Mouse (Mus musculus) ES-E14 (cell line): ENCODE results near the gene Hspb1. TPM values are rescaled to one million over a fixed set of nuclear protein-coding genes. Genes with fewer than 3 reads are reported as not detected.
A peak's percentile ranks its signal among the peaks of the same experiment; 100 is the strongest.

Experiments used
- DNase-seq: peaks from one replicate; pipeline ENCODE4 v3.0.0-alpha.2; 2013; ENCODE audit warnings: low read depth, low spot score
- H3K27ac ChIP-seq: 2 replicates; pipeline ENCODE4 v1.5.1; 2012; ENCODE audit warnings: low read depth, mild to moderate bottlenecking, low read length, moderate library complexity, mixed read lengths; ENCODE audit not compliant: poor library complexity, insufficient read depth, severe bottlenecking
- H3K36me3 ChIP-seq: 2 replicates; pipeline ENCODE4 v1.6.1; 2012; ENCODE audit warnings: mild to moderate bottlenecking, low read length, moderate library complexity, mixed read lengths; ENCODE audit not compliant: control insufficient read depth, poor library complexity, insufficient read depth, severe bottlenecking
- H3K4me1 ChIP-seq, 2 experiments: fragments of 150-350 bp in 1 of 2; sonication (generic) in 1 of 2; 2 replicates each; pipeline ENCODE4 v1.6.1; 2012; ENCODE audit warnings: low read length in 2 of 2, mild to moderate bottlenecking in 1 of 2, mixed read lengths in 1 of 2; ENCODE audit not compliant: control insufficient read depth in 2 of 2, insufficient read depth in 2 of 2, poor library complexity in 1 of 2
- H3K4me3 ChIP-seq, 2 experiments: fragments of 150-350 bp in 1 of 2; sonication (generic) in 1 of 2; 2 replicates each; pipeline ENCODE4 v1.5.1; 2012; ENCODE audit warnings: low read length in 2 of 2, low read depth in 1 of 2, mild to moderate bottlenecking in 1 of 2, mixed read lengths in 1 of 2; ENCODE audit not compliant: insufficient read depth in 1 of 2, poor library complexity in 1 of 2, severe bottlenecking in 1 of 2
- H3K9ac ChIP-seq: 2 replicates; pipeline ENCODE4 v1.6.1; 2012; ENCODE audit warnings: low read depth, mild to moderate bottlenecking, low read length, mixed read lengths; ENCODE audit not compliant: poor library complexity, insufficient read depth, severe bottlenecking
- H3K9me3 ChIP-seq: fragments of 150-350 bp; sonication (generic); 2 replicates; pipeline ENCODE4 v1.6.1; 2012; ENCODE audit warnings: low read depth, mild to moderate bottlenecking, low read length; ENCODE audit not compliant: control insufficient read depth, insufficient read depth
- CHD2 ChIP-seq: IDR thresholded peaks from 2 replicates; pipeline ENCODE4 v1.6.1; 2014; ENCODE audit warnings: mild to moderate bottlenecking, low read depth, low read length, inconsistent platforms
- HCFC1 ChIP-seq: IDR thresholded peaks from 2 replicates; pipeline ENCODE4 v1.6.1; 2012; ENCODE audit warnings: low read length, inconsistent platforms, borderline replicate concordance; ENCODE audit not compliant: insufficient read depth
- MAFK ChIP-seq: IDR thresholded peaks from 2 replicates; pipeline ENCODE4 v1.6.1; 2014; ENCODE audit warnings: mild to moderate bottlenecking, low read depth, low read length, inconsistent platforms; ENCODE audit not compliant: insufficient read depth
- ZC3H11A ChIP-seq: IDR thresholded peaks from 2 replicates; pipeline ENCODE4 v1.6.1; 2012; ENCODE audit warnings: low read depth, mild to moderate bottlenecking, inconsistent platforms, low read length, borderline replicate concordance
- ZNF384 ChIP-seq: IDR thresholded peaks from 2 replicates; pipeline ENCODE4 v1.6.1; 2012; ENCODE audit warnings: low read depth, low read length, inconsistent platforms
- in situ Hi-C, 2 experiments: fragments of 600-800 bp; cut with MboI; formaldehyde crosslinking; loops; one replicate each; pipeline ENCODE4 v1.15.1; 2025; ENCODE audit warnings: low sequenced_read_pairs in 2 of 2, inconsistent platforms in 1 of 2; ENCODE audit not compliant: unreplicated experiment in 2 of 2
- total RNA-seq: library from RNA; depleted of rRNA; stranded (reverse); fragments of 300-350 nt; gene quantifications from 2 replicates; pipeline ENCODE4 v1.2.3, GENCODE M21; 2012

Hspb1 gene
- total RNA-seq, 1 experiment = 878 TPM

DNA sequence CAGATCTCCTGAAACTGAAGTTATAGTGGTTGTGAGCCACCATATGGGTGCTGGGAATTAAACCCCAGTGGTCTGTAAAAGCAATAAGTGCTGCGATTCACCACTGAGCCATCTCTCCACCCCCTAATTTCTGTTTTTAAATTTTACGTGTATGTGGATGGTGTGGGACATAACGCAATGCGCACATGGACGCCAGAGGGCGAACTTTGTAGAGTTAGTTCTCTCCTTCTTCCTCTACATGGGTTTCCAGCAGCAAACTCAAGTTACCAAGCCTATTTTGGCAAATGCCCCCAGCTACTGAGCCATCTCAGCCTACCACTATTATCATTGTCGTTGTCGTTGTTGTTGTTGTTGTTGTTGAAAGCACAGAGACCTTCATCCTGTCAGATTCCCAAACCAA, 10.5 kb upstream of the Hspb1 start:
- H3K9me3 ChIP-seq = no peaks in the 10 kb centered on the region
- H3K9ac ChIP-seq = no peak overlapping the region
- H3K4me1 ChIP-seq = peaks cover 2 to 19% of the 10 kb centered on the region in 2 experiments; a peak in 3 of 4 replicates
- H3K36me3 ChIP-seq = no peaks in the 10 kb centered on the region
- TF ChIP-seq CHD2 (no peak), ZC3H11A (no peak), MAFK (no peak), ZNF384 (no peak)
- no peak overlapping the region for H3K4me3 ChIP-seq
- no peak overlapping the region for H3K27ac ChIP-seq
- DNase-seq = no peak
- in situ Hi-C loops = no loop called here

- in situ Hi-C loops = no loop called here
- DNase-seq = peak; percentile 80
- Histone ChIP-seq H3K9ac (0 out of 2 replicates have a peak overlapping the region, but pooled peaks have one; percentile 38), H3K36me3 (no peaks in the 10 kb centered on the region), H3K9me3 (no peaks in the 10 kb centered on the region), H3K4me3 (peak overlapping the region; percentile 45 to 60), H3K4me1 (peaks cover 2 to 19% of the 10 kb centered on the region in 2 experiments; a peak in 3 of 4 replicates), H3K27ac (no peak overlapping the region)
- TF ChIP-seq ZNF384 = no peak
- peak; percentile 1; the same call in 1 of the 2 replicates for TF ChIP-seq ZC3H11A
- TF ChIP-seq CHD2 = no peak
- TF ChIP-seq MAFK = no peak
- TF ChIP-seq HCFC1 = no peak
These were observed 9.9 kb upstream of the Hspb1 start for GRCm38 (mm10) chr5:135877831-135878231.

DNA sequence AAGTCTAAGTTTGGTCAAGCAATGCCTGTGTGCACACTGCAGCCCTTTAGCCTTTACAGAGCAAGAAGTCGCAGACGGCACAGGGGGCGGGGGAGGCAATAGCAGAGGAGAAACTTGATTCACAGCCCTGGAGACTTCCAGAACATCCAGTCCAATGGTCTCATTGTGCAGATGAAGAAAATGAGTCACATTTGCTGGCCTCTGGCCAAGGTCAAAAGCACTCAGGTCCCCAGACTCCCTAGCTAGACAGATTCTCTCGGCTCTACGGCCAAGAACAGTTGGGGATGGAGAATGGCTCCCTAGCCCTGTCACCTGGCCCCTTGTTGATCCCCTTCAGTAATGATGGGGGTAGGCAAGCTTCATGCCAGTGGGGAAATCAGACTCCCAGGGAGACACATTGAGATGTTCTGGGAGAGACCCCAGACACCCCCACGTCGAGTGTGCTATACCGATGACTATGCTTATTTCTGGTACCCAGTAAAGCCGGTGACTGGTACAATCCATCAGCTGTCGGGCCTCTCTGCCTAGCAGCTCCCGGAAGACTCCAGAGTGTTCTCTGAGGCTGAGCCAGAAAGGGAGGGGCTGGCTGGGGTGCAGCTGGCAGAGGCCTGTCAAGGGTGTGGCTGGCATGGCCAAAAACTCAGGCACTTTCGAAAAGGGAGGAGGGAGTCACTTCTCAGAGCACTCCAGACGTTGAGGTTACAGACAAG, 8.1 kb upstream of the Hspb1 start:
- H3K27ac ChIP-seq = no peak overlapping the region
- no peaks in the 10 kb centered on the region for H3K9me3 ChIP-seq
- TF ChIP-seq ZC3H11A (no peak), HCFC1 (no peak), MAFK (no peak), ZNF384 (no peak), CHD2 (no peak)
- no peak for DNase-seq
- H3K36me3 ChIP-seq = no peaks in the 10 kb centered on the region
- H3K4me1 ChIP-seq = peaks cover 0 to 6% of the 10 kb centered on the region in 2 experiments; a peak in 2 of 4 replicates
- no peak overlapping the region for H3K9ac ChIP-seq
- in situ Hi-C loops = no loop called here
- no peak overlapping the region for H3K4me3 ChIP-seq

DNA sequence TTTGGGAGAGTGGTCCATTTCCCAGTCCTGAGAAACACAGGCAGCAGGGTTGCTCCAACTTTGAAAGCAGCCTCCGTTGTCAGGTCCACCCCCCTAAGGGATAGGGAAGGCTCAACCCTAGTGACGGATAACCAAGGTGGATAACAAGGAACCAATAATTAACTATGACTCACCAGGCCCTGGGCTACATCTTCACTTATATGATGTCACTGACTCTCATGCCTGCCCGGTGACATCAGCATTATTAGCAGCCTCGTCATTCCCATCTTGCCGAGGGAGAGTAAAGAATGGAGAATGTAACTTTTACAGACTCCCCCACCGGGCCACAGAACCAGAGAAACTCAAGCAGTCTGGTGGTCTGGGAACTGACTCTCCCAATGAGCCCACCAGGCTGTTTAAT, 3.1 kb upstream of the Hspb1 start:
- H3K9ac ChIP-seq = no peak overlapping the region
- no peak for DNase-seq
- in situ Hi-C loops = no loop called here
- H3K9me3 ChIP-seq = no peaks in the 10 kb centered on the region
- TF ChIP-seq HCFC1 (no peak), MAFK (no peak), ZC3H11A (no peak), ZNF384 (no peak), CHD2 (no peak)
- H3K27ac ChIP-seq = no peak overlapping the region
- peaks cover 0 to 9% of the 10 kb centered on the region in 2 experiments; a peak in 2 of 4 replicates for H3K4me1 ChIP-seq
- H3K36me3 ChIP-seq = peaks cover 5% of the 10 kb centered on the region
- no peak overlapping the region for H3K4me3 ChIP-seq
